Mouse (Mus musculus) kidney, embryonic 16.5 days (tissue): ENCODE measurements around the gene Ociad1. TPM values are rescaled to one million over a fixed set of nuclear protein-coding genes. Genes with fewer than 3 reads are reported as not detected.

Source experiments
- ATAC-seq: fragments of 200-750 bp; cut with Nextera tagmentation; 2 replicates; pipeline ENCODE4 v1.8.0; 2017; ENCODE audit warnings: moderate TSS enrichment; ENCODE audit not compliant: low FRiP score, low TSS enrichment
- H3K27ac ChIP-seq: fragments of 300-500 bp; sonication (generic); 2 replicates; pipeline ENCODE4 v1.5.1; 2014; ENCODE audit warnings: low read length
- H3K27me3 ChIP-seq: fragments of 300-500 bp; sonication (generic); 2 replicates; pipeline ENCODE4 v1.6.1; 2014; ENCODE audit warnings: low read length, control low read depth, mixed read lengths; ENCODE audit not compliant: insufficient read depth
- H3K36me3 ChIP-seq: fragments of 300-500 bp; sonication (generic); 2 replicates; pipeline ENCODE4 v1.6.1; 2014; ENCODE audit warnings: low read length, control low read depth, mixed read lengths; ENCODE audit not compliant: insufficient read depth
- H3K4me1 ChIP-seq: fragments of 300-500 bp; sonication (generic); 2 replicates; pipeline ENCODE4 v1.6.1; 2014; ENCODE audit warnings: low read length, control low read depth, mixed read lengths; ENCODE audit not compliant: insufficient read depth
- H3K4me2 ChIP-seq: fragments of 300-500 bp; sonication (generic); replicated peaks from 2 replicates; pipeline ENCODE4 v1.6.1; 2014; ENCODE audit warnings: low read depth, low read length
- H3K4me3 ChIP-seq: fragments of 300-500 bp; sonication (generic); 2 replicates; pipeline ENCODE4 v1.5.1; 2014; ENCODE audit warnings: mild to moderate bottlenecking, low read length
- H3K9ac ChIP-seq: fragments of 300-500 bp; sonication (generic); replicated peaks from 2 replicates; pipeline ENCODE4 v1.6.1; 2014; ENCODE audit warnings: low read length
- H3K9me3 ChIP-seq: fragments of 300-500 bp; sonication (generic); 2 replicates; pipeline ENCODE4 v1.6.1; 2016; ENCODE audit warnings: low read length, control low read depth
- WGBS: fragments of 180-500 bp; shearing (Covaris S2); extraction: QIAGEN DNeasy Blood & Tissue Kit; methylation state at CpG from one replicate; pipeline ENCODE4 v1.1.7; 2014; 5-methylcytosine and 5-hydroxymethylcytosine counted together
- polyA plus RNA-seq: library from polyadenylated mRNA; unstranded; fragments of >200 nt; fragmentation: Nextera tagmentation; extraction: Ambion mirVana; gene quantifications from 2 replicates; pipeline ENCODE4 v1.2.1, GENCODE M21; 2015

Gene Ociad1
- 244 and 281 TPM in 2 replicates for polyA plus RNA-seq

GRCm38 (mm10) chr5:73292502-73293457 lies at the start of gene Ociad1:
Gene Ociad1, plus strand, starts transcription at chr5:73292784.
- peak within 1 kb of the TSS; percentile 97 for H3K9ac ChIP-seq
- no peaks in the 10 kb centered on the region for H3K9me3 ChIP-seq
- peak within 1 kb of the TSS; percentile 82 for H3K4me2 ChIP-seq
- peaks cover 10% of the 10 kb centered on the region; the same call in 1 of the 2 replicates for H3K36me3 ChIP-seq
- peak within 1 kb of the TSS; percentile 98 for H3K4me3 ChIP-seq
- H3K27ac ChIP-seq, result peak within 1 kb of the TSS; percentile 95
- under 1% methylated on average over 58 of the region's 58 CpGs for WGBS
- peaks cover 16% of the 10 kb centered on the region; the same call in 1 of the 2 replicates for H3K4me1 ChIP-seq
- ATAC-seq, result peak; percentile 98
- H3K27me3 ChIP-seq, result no peaks in the 10 kb centered on the region

GRCm38 (mm10) chr5:73244403-73244802 lies 48.2 kb upstream of the Ociad1 start:
- Histone ChIP-seq H3K4me1 (peaks cover 2% of the 10 kb centered on the region; the same call in 1 of the 2 replicates), H3K27ac (no peak overlapping the region), H3K4me2 (no peak overlapping the region), H3K36me3 (no peaks in the 10 kb centered on the region), H3K4me3 (no peak overlapping the region), H3K9ac (no peak overlapping the region), H3K9me3 (no peaks in the 10 kb centered on the region), H3K27me3 (no peaks in the 10 kb centered on the region)
- ATAC-seq, result no peak
- 80% methylated on average over 13 of the region's 13 CpGs for WGBS

GRCm38 (mm10) chr5:73246414-73246813 lies 46.2 kb upstream of the Ociad1 start:
- no peak overlapping the region for H3K27ac ChIP-seq
- no peak overlapping the region for H3K9ac ChIP-seq
- H3K4me1 ChIP-seq, result peaks cover 2% of the 10 kb centered on the region; the same call in 1 of the 2 replicates
- no peak overlapping the region for H3K4me3 ChIP-seq
- H3K4me2 ChIP-seq, result no peak overlapping the region
- H3K9me3 ChIP-seq, result no peaks in the 10 kb centered on the region
- no peaks in the 10 kb centered on the region for H3K36me3 ChIP-seq
- ATAC-seq, result no peak
- H3K27me3 ChIP-seq, result no peaks in the 10 kb centered on the region
- 85% methylated on average over 6 of the region's 6 CpGs for WGBS

- no peak for ATAC-seq
Measured at GRCm38 (mm10) chr5:73248211-73248610, 44.4 kb upstream of the Ociad1 start.

GRCm38 (mm10) chr5:73249341-73249740 lies 43.2 kb upstream of the Ociad1 start:
- H3K27ac ChIP-seq, result no peak overlapping the region
- H3K27me3 ChIP-seq, result no peaks in the 10 kb centered on the region
- no peaks in the 10 kb centered on the region for H3K36me3 ChIP-seq
- no peak overlapping the region for H3K4me2 ChIP-seq
- 96% methylated on average over 4 of the region's 4 CpGs for WGBS
- no peak for ATAC-seq
- H3K4me1 ChIP-seq, result peaks cover 7% of the 10 kb centered on the region; the same call in 1 of the 2 replicates
- H3K9me3 ChIP-seq, result no peaks in the 10 kb centered on the region
- no peak overlapping the region for H3K4me3 ChIP-seq
- H3K9ac ChIP-seq, result no peak overlapping the region

More at GRCm38 (mm10) chr5:73248211-73248610, 44.4 kb upstream of the Ociad1 start:
- Histone ChIP-seq H3K27me3 (no peaks in the 10 kb centered on the region), H3K4me1 (peaks cover 2% of the 10 kb centered on the region; the same call in 1 of the 2 replicates), H3K27ac (no peak overlapping the region), H3K9me3 (no peaks in the 10 kb centered on the region), H3K4me3 (no peak overlapping the region), H3K36me3 (no peaks in the 10 kb centered on the region), H3K4me2 (no peak overlapping the region), H3K9ac (no peak overlapping the region)
- WGBS, result 55% methylated on average over 8 of the region's 8 CpGs

GRCm38 (mm10) chr5:73252739-73253138 lies 39.8 kb upstream of the Ociad1 start:
- Histone ChIP-seq H3K27ac (no peak overlapping the region), H3K36me3 (no peaks in the 10 kb centered on the region), H3K4me3 (no peak overlapping the region), H3K4me1 (peaks cover 16% of the 10 kb centered on the region), H3K9ac (no peak overlapping the region), H3K9me3 (no peaks in the 10 kb centered on the region), H3K27me3 (no peaks in the 10 kb centered on the region), H3K4me2 (no peak overlapping the region)
- ATAC-seq, result no peak

- ATAC-seq, result no peak
- 17% methylated on average over 5 of the region's 5 CpGs for WGBS
- Histone ChIP-seq H3K9ac (peak overlapping the region; percentile 91), H3K9me3 (no peaks in the 10 kb centered on the region), H3K27ac (peak overlapping the region; percentile 97; the same call in 1 of the 2 replicates), H3K4me1 (peaks cover 16% of the 10 kb centered on the region), H3K27me3 (no peaks in the 10 kb centered on the region), H3K4me2 (peak overlapping the region; percentile 71), H3K36me3 (no peaks in the 10 kb centered on the region), H3K4me3 (peak overlapping the region; percentile 93)
Measured at GRCm38 (mm10) chr5:73254660-73255059, 37.9 kb upstream of the Ociad1 start.

GRCm38 (mm10) chr5:73255321-73256251 lies 37.0 kb upstream of the Ociad1 start:
- H3K4me2 ChIP-seq, result peak overlapping the region; percentile 71
- peak overlapping the region; percentile 93 for H3K4me3 ChIP-seq
- H3K27me3 ChIP-seq, result no peaks in the 10 kb centered on the region
- H3K4me1 ChIP-seq, result peaks cover 16% of the 10 kb centered on the region
- peak overlapping the region; percentile 91 for H3K9ac ChIP-seq
- H3K9me3 ChIP-seq, result no peaks in the 10 kb centered on the region
- peak; percentile 50 for ATAC-seq
- WGBS, result under 1% methylated on average over 81 of the region's 129 CpGs
- H3K27ac ChIP-seq, result peak overlapping the region; percentile 97
- no peaks in the 10 kb centered on the region for H3K36me3 ChIP-seq

- Histone ChIP-seq H3K27me3 (no peaks in the 10 kb centered on the region), H3K4me1 (peaks cover 16% of the 10 kb centered on the region), H3K27ac (peak within 1 kb of the TSS; percentile 97), H3K36me3 (no peaks in the 10 kb centered on the region), H3K9me3 (no peaks in the 10 kb centered on the region), H3K9ac (peak within 1 kb of the TSS; percentile 91), H3K4me2 (peak within 1 kb of the TSS; percentile 71), H3K4me3 (peak within 1 kb of the TSS; percentile 93)
- under 1% methylated on average over 44 of the region's 44 CpGs for WGBS
- ATAC-seq, result peak; percentile 99
Measured at GRCm38 (mm10) chr5:73256352-73257065, 36.1 kb upstream of the Ociad1 start, which contains the start of gene Fryl. Gene Fryl, minus strand, starts transcription at chr5:73256619.
